Mouse (Mus musculus) brown adipose tissue, adult 24 weeks (tissue): ENCODE measurements around the gene Rnf222. TPM values are rescaled to one million over a fixed set of nuclear protein-coding genes. Genes with fewer than 3 reads are reported as not detected.

Experiments used
- H3K27ac ChIP-seq: fragments of 200-500 bp; replicated peaks from 2 replicates; pipeline ENCODE4 v1.5.1; 2012; ENCODE audit warnings: low read depth, mild to moderate bottlenecking, low read length
- H3K4me1 ChIP-seq: fragments of 200-500 bp; 2 replicates; pipeline ENCODE4 v1.6.1; 2012; ENCODE audit warnings: low read length, mixed read lengths; ENCODE audit not compliant: control insufficient read depth, insufficient read depth, insufficient read length
- H3K4me3 ChIP-seq: fragments of 200-500 bp; 2 replicates; pipeline ENCODE4 v1.5.1; 2012; ENCODE audit warnings: low read depth, mild to moderate bottlenecking, low read length, moderate library complexity; ENCODE audit not compliant: insufficient read depth
- polyA plus RNA-seq: library from polyadenylated mRNA; stranded (reverse); fragments of >200 nt; gene quantifications from 2 replicates; pipeline ENCODE4 v1.2.4, GENCODE M21; 2012; ENCODE audit not compliant: missing spikeins, insufficient read depth, insufficient read length

Gene Rnf222
- polyA plus RNA-seq, 1 experiment = not detected

GRCm38 (mm10) chr11:68899815-68900214 lies 11.5 kb downstream of the Rnf222 start:
- H3K4me3 ChIP-seq = no peak overlapping the region
- no peak overlapping the region for H3K27ac ChIP-seq

GRCm38 (mm10) chr11:68900519-68901350 lies 12.4 kb downstream of the Rnf222 start:
- Histone ChIP-seq H3K4me3 (peak overlapping the region; percentile 60), H3K4me1 (no peaks in the 10 kb centered on the region), H3K27ac (no peak overlapping the region)

More at GRCm38 (mm10) chr11:68899815-68900214, 11.5 kb downstream of the Rnf222 start:
- no peaks in the 10 kb centered on the region for H3K4me1 ChIP-seq

- Histone ChIP-seq H3K4me1 (0 out of 2 replicates have a peak, but pooled peaks cover 2% of the 10 kb centered on the region), H3K27ac (peak within 1 kb of the TSS; percentile 61), H3K4me3 (peak within 1 kb of the TSS; percentile 95)
Observed at GRCm38 (mm10) chr11:68901351-68902046, 13.1 kb downstream of the Rnf222 start, which contains the start of gene Rpl26. Gene Rpl26 (plus strand): TSS chr11:68901583.

GRCm38 (mm10) chr11:68902047-68902364 lies 13.7 kb downstream of the Rnf222 start:
- H3K4me3 ChIP-seq = peak overlapping the region; percentile 95
- H3K4me1 ChIP-seq = peaks cover 6% of the 10 kb centered on the region; the same call in 1 of the 2 replicates
- H3K27ac ChIP-seq = peak overlapping the region; percentile 61

- peak overlapping the region; percentile 95 for H3K4me3 ChIP-seq
- no peak overlapping the region for H3K27ac ChIP-seq
- H3K4me1 ChIP-seq = peaks cover 7% of the 10 kb centered on the region; the same call in 1 of the 2 replicates
Observed at GRCm38 (mm10) chr11:68902367-68902766, 14.0 kb downstream of the Rnf222 start.

GRCm38 (mm10) chr11:68902823-68903222 lies 14.5 kb downstream of the Rnf222 start:
- H3K27ac ChIP-seq = no peak overlapping the region
- H3K4me1 ChIP-seq = peaks cover 10% of the 10 kb centered on the region; the same call in 1 of the 2 replicates
- H3K4me3 ChIP-seq = peak overlapping the region; percentile 95

GRCm38 (mm10) chr11:68903775-68904174 lies 15.4 kb downstream of the Rnf222 start:
- H3K4me3 ChIP-seq = no peak overlapping the region
- H3K27ac ChIP-seq = no peak overlapping the region
- peaks cover 15% of the 10 kb centered on the region; the same call in 1 of the 2 replicates for H3K4me1 ChIP-seq

GRCm38 (mm10) chr11:68904375-68905137 lies 16.2 kb downstream of the Rnf222 start:
- no peak overlapping the region for H3K27ac ChIP-seq
- H3K4me3 ChIP-seq = no peak overlapping the region
- H3K4me1 ChIP-seq = peaks cover 20% of the 10 kb centered on the region; the same call in 1 of the 2 replicates

- Histone ChIP-seq H3K27ac (no peak overlapping the region), H3K4me3 (no peak overlapping the region), H3K4me1 (peaks cover 20% of the 10 kb centered on the region; the same call in 1 of the 2 replicates)
Observed at GRCm38 (mm10) chr11:68905138-68905531, 16.8 kb downstream of the Rnf222 start.

GRCm38 (mm10) chr11:68905665-68906460 lies 17.5 kb downstream of the Rnf222 start:
- Histone ChIP-seq H3K27ac (peak overlapping the region; percentile 40; the same call in 1 of the 2 replicates), H3K4me1 (peaks cover 20% of the 10 kb centered on the region; the same call in 1 of the 2 replicates), H3K4me3 (no peak overlapping the region)

GRCm38 (mm10) chr11:68906461-68906790 lies 18.1 kb downstream of the Rnf222 start:
- peak overlapping the region; percentile 77 for H3K27ac ChIP-seq

GRCm38 (mm10) chr11:68907251-68907650 lies 18.9 kb downstream of the Rnf222 start:
- peak overlapping the region; percentile 77 for H3K27ac ChIP-seq
- H3K4me3 ChIP-seq = no peak overlapping the region
- H3K4me1 ChIP-seq = peaks cover 23% of the 10 kb centered on the region

More at GRCm38 (mm10) chr11:68906461-68906790, 18.1 kb downstream of the Rnf222 start:
- Histone ChIP-seq H3K4me3 (no peak overlapping the region), H3K4me1 (peaks cover 23% of the 10 kb centered on the region)

- Histone ChIP-seq H3K27ac (peak overlapping the region; percentile 86), H3K4me3 (no peak overlapping the region), H3K4me1 (peaks cover 23% of the 10 kb centered on the region)
Observed at GRCm38 (mm10) chr11:68908846-68909503, 20.6 kb downstream of the Rnf222 start.
